Mouse (Mus musculus) forebrain, embryonic 16.5 days (tissue): ENCODE data around the gene Cbwd1. TPM values are rescaled to one million over a fixed set of nuclear protein-coding genes. Genes with fewer than 3 reads are reported as not detected.
A peak's percentile ranks its signal among the peaks of the same experiment; 100 is the strongest.

Experiments used
- ATAC-seq: fragments of 200-750 bp; cut with Nextera tagmentation; 2 replicates; pipeline ENCODE4 v1.8.0; 2017; ENCODE audit warnings: mild to moderate bottlenecking, moderate library complexity
- H3K27ac ChIP-seq: fragments of 300-500 bp; sonication (generic); 2 replicates; pipeline ENCODE4 v1.5.1; 2014; ENCODE audit warnings: low read length, control low read depth
- H3K27me3 ChIP-seq: fragments of 300-500 bp; sonication (generic); replicated peaks from 2 replicates; pipeline ENCODE4 v1.6.1; 2014; ENCODE audit warnings: low read length; ENCODE audit not compliant: control insufficient read depth, insufficient read depth
- H3K36me3 ChIP-seq: fragments of 300-500 bp; sonication (generic); 2 replicates; pipeline ENCODE4 v1.6.1; 2014; ENCODE audit not compliant: control insufficient read depth, insufficient read depth
- H3K4me1 ChIP-seq: fragments of 300-500 bp; sonication (generic); replicated peaks from 2 replicates; pipeline ENCODE4 v1.6.1; 2014; ENCODE audit warnings: low read length; ENCODE audit not compliant: control insufficient read depth, insufficient read depth
- H3K4me2 ChIP-seq: fragments of 300-500 bp; sonication (generic); 2 replicates; pipeline ENCODE4 v1.6.1; 2014; ENCODE audit warnings: mild to moderate bottlenecking, low read length, control low read depth
- H3K4me3 ChIP-seq: fragments of 300-500 bp; sonication (generic); replicated peaks from 2 replicates; pipeline ENCODE4 v1.5.1; 2014; ENCODE audit warnings: mild to moderate bottlenecking, low read length, control low read depth
- H3K9ac ChIP-seq: fragments of 300-500 bp; sonication (generic); replicated peaks from 2 replicates; pipeline ENCODE4 v1.6.1; 2014; ENCODE audit warnings: low read depth, low read length, control low read depth
- H3K9me3 ChIP-seq: fragments of 300-500 bp; sonication (generic); 2 replicates; pipeline ENCODE4 v1.6.1; 2016; ENCODE audit warnings: low read length; ENCODE audit not compliant: control insufficient read depth
- WGBS: fragments of 180-500 bp; shearing (Covaris S2); extraction: QIAGEN DNeasy Blood & Tissue Kit; methylation state at CpG from one replicate; pipeline ENCODE4 v1.1.7; 2014; 5-methylcytosine and 5-hydroxymethylcytosine counted together
- polyA plus RNA-seq: library from polyadenylated mRNA; unstranded; fragments of >200 nt; fragmentation: Nextera tagmentation; extraction: Ambion mirVana; gene quantifications from 2 replicates; pipeline ENCODE4 v1.2.1, GENCODE M21; 2015

Cbwd1 gene
- polyA plus RNA-seq, 1 experiment from 2014 or later, result 18.2 TPM

GRCm38 (mm10) chr19:24981294-24981693, 19.9 kb upstream of the Cbwd1 start:
- peak; percentile 81 for ATAC-seq
- 43% methylated on average over 8 of the region's 8 CpGs for WGBS
- H3K4me1 ChIP-seq, result peaks cover 3% of the 10 kb centered on the region; the same call in 1 of the 2 replicates

DNA sequence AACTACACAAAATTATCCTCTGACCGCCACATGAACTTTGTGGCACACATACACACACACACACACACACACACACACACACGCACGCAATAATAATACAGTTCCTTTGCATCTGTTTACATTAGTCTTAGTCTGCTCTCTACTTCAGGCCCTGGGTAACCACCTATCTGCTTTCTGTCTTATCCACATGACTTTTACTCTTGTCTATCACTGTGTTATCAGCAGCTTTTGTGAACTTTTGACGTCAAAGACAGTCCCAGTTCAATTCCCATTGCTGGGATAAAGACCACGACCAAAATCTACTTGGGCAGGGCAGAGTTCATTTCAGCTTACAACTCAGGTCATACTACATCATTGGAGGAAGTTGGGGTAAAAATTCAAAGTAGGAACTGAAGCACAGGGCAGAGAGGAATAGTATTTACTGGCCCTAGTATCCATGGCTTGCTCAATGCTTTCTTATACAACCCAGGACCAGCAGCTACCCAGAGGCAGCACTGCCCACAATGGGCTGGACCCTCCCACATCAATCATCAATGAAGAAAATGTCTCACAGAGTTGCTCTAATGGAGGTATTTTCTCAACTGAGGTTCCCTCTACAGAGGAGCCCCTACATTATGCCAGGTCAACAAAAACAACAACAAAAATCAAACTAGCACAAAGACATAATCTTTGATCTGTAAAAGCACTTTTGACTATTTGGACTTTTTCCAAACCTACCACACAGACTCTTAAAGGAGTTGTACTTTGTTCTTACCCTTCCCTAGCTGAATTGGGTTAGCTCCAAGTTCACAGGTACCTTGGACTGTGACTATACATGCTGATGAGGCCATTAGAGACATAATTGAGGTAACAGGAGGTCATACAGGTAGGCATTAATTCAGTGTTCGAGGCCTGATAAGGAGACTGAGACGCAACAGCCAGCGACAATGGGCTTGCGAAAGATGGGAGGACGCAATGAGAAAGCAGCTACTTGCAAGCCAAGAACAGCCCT, 17.7 kb upstream of the Cbwd1 start:
- Histone ChIP-seq H3K9ac (no peak overlapping the region), H3K4me3 (no peak overlapping the region), H3K4me2 (no peak overlapping the region), H3K27ac (no peak overlapping the region), H3K36me3 (no peaks in the 10 kb centered on the region), H3K4me1 (peaks cover 3% of the 10 kb centered on the region; the same call in 1 of the 2 replicates), H3K9me3 (no peaks in the 10 kb centered on the region), H3K27me3 (no peaks in the 10 kb centered on the region)
- 91% methylated on average over 10 of the region's 10 CpGs for WGBS
- ATAC-seq, result no peak

More at GRCm38 (mm10) chr19:24981294-24981693, 19.9 kb upstream of the Cbwd1 start:
- Histone ChIP-seq H3K4me3 (no peak overlapping the region), H3K27ac (no peak overlapping the region), H3K27me3 (no peaks in the 10 kb centered on the region), H3K36me3 (no peaks in the 10 kb centered on the region), H3K9me3 (no peaks in the 10 kb centered on the region), H3K4me2 (no peak overlapping the region), H3K9ac (no peak overlapping the region)

DNA sequence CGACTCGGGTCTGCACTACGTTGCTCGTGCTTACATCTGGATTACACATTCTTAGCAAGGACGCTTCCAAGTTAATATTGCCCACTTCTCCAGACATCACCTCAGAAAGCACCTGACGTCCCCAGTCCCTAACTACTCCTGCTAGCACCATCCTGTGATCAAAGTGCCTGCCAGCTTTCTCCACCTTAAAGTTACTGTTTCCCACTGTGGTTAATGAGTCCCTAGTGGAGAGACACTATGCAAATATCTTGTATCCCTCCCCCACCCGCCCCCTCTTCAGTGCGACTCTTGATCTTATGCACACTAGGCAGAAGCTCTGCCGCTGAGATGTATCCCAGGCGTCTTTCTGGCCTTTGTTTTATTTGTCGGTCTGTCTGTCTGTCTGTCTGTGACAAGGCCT, 16.6 kb upstream of the Cbwd1 start:
- Histone ChIP-seq H3K4me1 (peaks cover 3% of the 10 kb centered on the region; the same call in 1 of the 2 replicates), H3K4me3 (no peak overlapping the region), H3K27me3 (no peaks in the 10 kb centered on the region), H3K4me2 (no peak overlapping the region), H3K36me3 (no peaks in the 10 kb centered on the region), H3K9ac (no peak overlapping the region), H3K27ac (no peak overlapping the region), H3K9me3 (no peaks in the 10 kb centered on the region)
- no peak for ATAC-seq
- 80% methylated on average over 11 of the region's 11 CpGs for WGBS

DNA sequence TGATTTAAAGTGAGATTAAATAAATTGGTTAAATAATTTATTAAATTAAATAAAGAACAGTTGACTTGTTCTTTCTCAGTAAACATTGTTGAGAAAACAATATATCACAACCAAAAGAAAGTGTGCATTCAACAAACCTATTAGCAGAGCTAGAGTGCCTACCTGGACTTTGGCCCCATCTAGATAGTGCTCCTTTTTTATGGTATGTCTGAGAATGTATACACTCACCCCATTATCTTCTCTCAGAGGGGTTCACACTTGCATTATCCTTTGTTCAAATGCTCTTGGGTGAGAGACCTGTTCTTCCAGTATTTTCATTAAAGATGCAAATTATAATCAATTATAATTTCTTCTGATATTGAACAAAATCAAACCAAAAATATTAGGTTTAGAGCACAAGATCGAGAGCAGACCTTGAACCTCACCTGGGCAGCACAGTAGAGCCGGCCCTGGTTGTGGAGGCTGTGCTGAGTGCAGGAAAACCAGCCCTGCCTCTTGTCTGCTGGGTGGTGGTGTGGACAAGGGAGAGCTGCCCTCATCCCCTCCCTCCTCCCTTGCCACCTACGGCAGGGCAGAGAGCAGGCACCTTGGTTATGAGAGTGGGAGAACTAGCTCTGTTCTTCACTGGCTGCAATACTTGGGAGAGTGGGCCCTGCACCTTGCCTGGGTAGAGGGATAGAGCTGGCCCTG, 11.4 kb upstream of the Cbwd1 start:
- Histone ChIP-seq H3K36me3 (no peaks in the 10 kb centered on the region), H3K4me3 (no peak overlapping the region), H3K4me1 (no peaks in the 10 kb centered on the region), H3K27me3 (no peaks in the 10 kb centered on the region), H3K9me3 (no peaks in the 10 kb centered on the region), H3K9ac (no peak overlapping the region), H3K4me2 (no peak overlapping the region), H3K27ac (no peak overlapping the region)
- ATAC-seq, result no peak
- 94% methylated on average over 3 of the region's 3 CpGs for WGBS

- H3K4me1 ChIP-seq, result no peaks in the 10 kb centered on the region
- no peak overlapping the region for H3K9ac ChIP-seq
- H3K4me3 ChIP-seq, result no peak overlapping the region
- H3K27me3 ChIP-seq, result no peaks in the 10 kb centered on the region
- ATAC-seq, result no peak
- H3K27ac ChIP-seq, result no peak overlapping the region
- H3K36me3 ChIP-seq, result no peaks in the 10 kb centered on the region
- WGBS, result 86% methylated on average over 7 of the region's 7 CpGs
- no peaks in the 10 kb centered on the region for H3K9me3 ChIP-seq
- no peak overlapping the region for H3K4me2 ChIP-seq
Observed at GRCm38 (mm10) chr19:24971307-24971706, 9.9 kb upstream of the Cbwd1 start.

DNA sequence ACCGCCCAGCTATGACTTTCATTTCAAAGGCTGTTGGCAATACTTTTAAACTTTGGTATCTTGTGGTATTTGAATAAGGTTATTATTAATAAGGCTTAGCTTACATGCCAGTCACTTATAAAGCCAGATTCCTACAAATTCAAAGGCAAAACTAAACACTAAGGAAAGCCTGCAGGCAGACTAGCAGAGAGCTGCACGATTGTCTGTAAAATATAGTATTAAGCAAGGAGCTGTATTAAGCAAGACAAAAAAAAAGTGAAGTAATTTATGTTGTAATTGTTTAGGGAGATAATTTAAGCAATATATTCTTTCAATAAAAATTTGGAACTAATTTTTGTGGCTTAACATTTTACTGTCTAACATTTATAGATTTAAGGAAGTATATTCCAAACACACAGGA, 5.5 kb upstream of the Cbwd1 start:
- Histone ChIP-seq H3K27ac (no peak overlapping the region), H3K9me3 (no peaks in the 10 kb centered on the region), H3K4me3 (no peak overlapping the region), H3K4me2 (no peak overlapping the region), H3K4me1 (no peaks in the 10 kb centered on the region), H3K9ac (no peak overlapping the region), H3K27me3 (no peaks in the 10 kb centered on the region), H3K36me3 (no peaks in the 10 kb centered on the region)
- 86% methylated on average over 2 of the region's 2 CpGs for WGBS
- no peak for ATAC-seq

DNA sequence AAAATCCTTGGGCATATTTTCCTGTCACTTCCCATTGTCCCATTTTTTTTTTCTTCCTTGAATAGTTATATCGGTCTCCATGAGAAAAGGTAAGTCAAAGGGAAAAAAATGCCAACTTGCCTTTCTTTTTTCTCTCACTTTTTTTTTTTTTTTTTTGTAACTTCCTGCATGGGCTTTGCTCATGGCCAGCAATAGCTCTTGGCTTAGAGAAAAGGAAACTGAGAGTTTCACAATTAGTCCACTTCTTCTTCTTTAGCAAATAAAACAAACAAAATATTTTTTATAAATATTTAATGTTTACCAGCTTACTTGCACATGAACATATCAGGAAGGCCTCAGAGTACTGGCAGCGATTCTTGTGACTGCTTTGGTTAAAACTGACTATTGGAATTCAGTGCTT, 4.8 kb upstream of the Cbwd1 start:
- no peak for ATAC-seq
- no peaks in the 10 kb centered on the region for H3K9me3 ChIP-seq
- H3K27me3 ChIP-seq, result no peaks in the 10 kb centered on the region
- no peaks in the 10 kb centered on the region for H3K4me1 ChIP-seq
- no peak overlapping the region for H3K4me2 ChIP-seq
- WGBS, result 87% methylated on average over 2 of the region's 2 CpGs
- H3K36me3 ChIP-seq, result no peaks in the 10 kb centered on the region
- H3K27ac ChIP-seq, result no peak overlapping the region
- H3K4me3 ChIP-seq, result no peak overlapping the region
- no peak overlapping the region for H3K9ac ChIP-seq

DNA sequence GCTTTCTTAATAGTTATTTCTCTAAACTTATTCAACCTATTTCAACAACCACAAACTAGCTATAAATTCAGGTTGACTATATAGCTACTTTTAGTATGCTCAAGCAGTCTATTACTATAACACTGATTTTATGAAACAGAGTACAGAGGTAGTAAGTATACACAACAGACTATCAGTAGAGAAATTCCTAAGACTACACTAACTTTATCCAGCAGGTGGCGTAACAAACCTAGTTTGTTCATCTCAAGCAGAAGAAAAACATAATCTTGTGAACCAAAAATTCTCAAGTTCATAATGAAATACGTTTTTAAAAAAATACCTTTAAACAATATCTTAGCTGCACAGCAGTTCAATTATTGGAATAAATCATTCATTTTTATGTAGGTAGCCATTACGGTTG, 2.9 kb downstream of the Cbwd1 start:
- 42% methylated on average over 3 of the region's 3 CpGs for WGBS
- Histone ChIP-seq H3K4me2 (no peak overlapping the region), H3K27ac (no peak overlapping the region), H3K36me3 (0 out of 2 replicates have a peak, but pooled peaks cover 2% of the 10 kb centered on the region), H3K9ac (no peak overlapping the region), H3K4me3 (no peak overlapping the region), H3K27me3 (no peaks in the 10 kb centered on the region), H3K9me3 (no peaks in the 10 kb centered on the region), H3K4me1 (peaks cover 8% of the 10 kb centered on the region)
- no peak for ATAC-seq

DNA sequence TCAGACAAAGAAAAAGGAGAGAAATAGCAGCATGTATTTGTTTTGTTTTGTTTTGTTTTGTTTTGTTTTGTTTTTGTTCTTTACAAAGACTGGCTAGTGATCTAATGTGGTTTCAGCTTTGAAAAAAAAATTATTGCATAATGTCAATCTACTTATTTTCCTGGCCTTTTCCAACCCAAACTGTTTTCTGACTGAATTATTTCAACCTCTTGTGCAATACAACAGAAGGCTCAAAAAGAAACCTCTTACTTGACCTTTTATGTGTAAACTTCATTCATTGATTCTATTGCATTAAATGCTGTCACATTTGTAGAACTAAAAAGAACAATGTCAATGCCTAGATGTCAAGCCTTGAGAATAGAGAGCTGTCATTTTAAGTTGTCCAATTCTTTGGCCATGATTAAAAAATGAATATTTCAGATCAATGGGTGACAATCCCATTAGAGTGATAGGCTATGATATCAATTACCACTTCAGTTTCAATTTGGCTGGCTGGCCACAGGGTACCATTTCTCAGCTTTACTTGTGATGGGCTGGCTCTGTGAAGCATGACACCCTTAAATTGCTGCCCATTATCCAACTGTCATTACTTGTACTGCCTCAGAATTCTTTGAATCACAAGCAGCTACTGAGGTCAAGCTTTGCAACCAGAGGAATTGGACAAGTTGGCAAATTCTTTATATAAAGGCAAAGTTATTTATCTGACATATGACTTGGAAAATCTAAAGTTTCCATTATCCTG, 15.7 kb downstream of the Cbwd1 start:
- Histone ChIP-seq H3K36me3 (no peaks in the 10 kb centered on the region), H3K27me3 (no peaks in the 10 kb centered on the region), H3K9me3 (no peaks in the 10 kb centered on the region), H3K27ac (no peak overlapping the region), H3K9ac (no peak overlapping the region), H3K4me3 (no peak overlapping the region), H3K4me2 (no peak overlapping the region), H3K4me1 (no peaks in the 10 kb centered on the region)
- ATAC-seq, result no peak
